Mouse (Mus musculus) gastrocnemius, postnatal 4 days (tissue): ENCODE data around the gene Mfap1a. TPM values are rescaled to one million over a fixed set of nuclear protein-coding genes. Genes with fewer than 3 reads are reported as not detected.
"Not testable (repeated sequence)": the region's sequence is repeated elsewhere in the genome, so short reads cannot be mapped to it uniquely, and the experiment has no call there.

ENCODE experiments used
- DNase-seq, 2 experiments: peaks; one replicate each; pipeline ENCODE4 v3.0.0; 2021 to 2022; ENCODE audit warnings: low spot score in 2 of 2, mixed read lengths in 2 of 2
- total RNA-seq, 2 experiments: library from RNA; stranded (reverse); gene quantifications; 2 replicates each; pipeline ENCODE4 v1.2.3; 2021

Mfap1a gene
- total RNA-seq, 2 experiments from 2014 or later = 23.4 to 28.6 TPM

- no peak for DNase-seq
These were observed 28.8 kb downstream of the Mfap1a start for GRCm38 (mm10) chr2:121477491-121478266.

GRCm38 (mm10) chr2:121475306-121475705 lies 31.2 kb downstream of the Mfap1a start:
- DNase-seq = not testable (repeated sequence)

- no peak for DNase-seq
These were observed 32.3 kb downstream of the Mfap1a start for GRCm38 (mm10) chr2:121474180-121474535.

GRCm38 (mm10) chr2:121473301-121474179 lies 32.9 kb downstream of the Mfap1a start, which contains the start of gene Mfap1b:
Gene Mfap1b (minus strand): TSS chr2:121474067.
- DNase-seq = peak; percentile 33 to 76

GRCm38 (mm10) chr2:121472783-121473182 lies 33.7 kb downstream of the Mfap1a start:
- DNase-seq = not testable (repeated sequence)

GRCm38 (mm10) chr2:121468982-121469381 lies 37.5 kb downstream of the Mfap1a start:
- not testable (repeated sequence) for DNase-seq

GRCm38 (mm10) chr2:121460071-121460470 lies 46.4 kb downstream of the Mfap1a start:
- no peak for DNase-seq

GRCm38 (mm10) chr2:121456692-121457642 lies 49.5 kb downstream of the Mfap1a start, which contains the start of gene Serinc4:
Gene Serinc4 (minus strand): TSS chr2:121456781.
- peak; percentile 72 to 82 for DNase-seq

- no peak for DNase-seq
These were observed 50.9 kb downstream of the Mfap1a start for GRCm38 (mm10) chr2:121455534-121455933.

- DNase-seq = no peak
These were observed 52.5 kb downstream of the Mfap1a start for GRCm38 (mm10) chr2:121453917-121454316.

GRCm38 (mm10) chr2:121452990-121453389 lies 53.5 kb downstream of the Mfap1a start, which contains the start of gene Hypk:
Gene Hypk (plus strand): TSS chr2:121453290.
- no peak for DNase-seq

- no peak for DNase-seq
These were observed 54.1 kb downstream of the Mfap1a start for GRCm38 (mm10) chr2:121452361-121452760.

- DNase-seq = no peak
These were observed 56.4 kb downstream of the Mfap1a start for GRCm38 (mm10) chr2:121450093-121450492.

GRCm38 (mm10) chr2:121449545-121450011 lies 56.9 kb downstream of the Mfap1a start:
- peak in 1 of 2 experiments; percentile 53 for DNase-seq

GRCm38 (mm10) chr2:121448739-121449535 lies 57.5 kb downstream of the Mfap1a start, which contains the start of gene Serf2:
Gene Serf2 (plus strand): TSS chr2:121449195.
- DNase-seq = peak; percentile 100

- peak in 1 of 2 experiments; percentile 47 for DNase-seq
These were observed 58.3 kb downstream of the Mfap1a start for GRCm38 (mm10) chr2:121448136-121448535.

- DNase-seq = no peak
These were observed 59.5 kb downstream of the Mfap1a start for GRCm38 (mm10) chr2:121447006-121447405.

- no peak for DNase-seq
These were observed 60.0 kb downstream of the Mfap1a start for GRCm38 (mm10) chr2:121446506-121446905.

- no peak for DNase-seq
These were observed 61.3 kb downstream of the Mfap1a start for GRCm38 (mm10) chr2:121445117-121445516.

- no peak for DNase-seq
These were observed 62.3 kb downstream of the Mfap1a start, which contains the start of gene Ell3 for GRCm38 (mm10) chr2:121444178-121444577. Gene Ell3 (minus strand): TSS chr2:121444278.
